Mouse (Mus musculus) megakaryocyte, embryonic 14.5 days (primary cell): ENCODE data around the gene Cnksr3. TPM values are rescaled to one million over a fixed set of nuclear protein-coding genes. Genes with fewer than 3 reads are reported as not detected.

Experiments used
- H3K27me3 ChIP-seq: replicated peaks from 2 replicates; pipeline ENCODE3; 2012; ENCODE audit warnings: inconsistent platforms
- H3K36me3 ChIP-seq: replicated peaks from 2 replicates; pipeline ENCODE3; 2012; ENCODE audit warnings: low read length, inconsistent platforms, mixed read lengths
- H3K4me1 ChIP-seq: 2 replicates; pipeline ENCODE4 v1.6.1; 2012; ENCODE audit warnings: inconsistent platforms
- H3K4me3 ChIP-seq: replicated peaks from 2 replicates; pipeline ENCODE3; 2012; ENCODE audit warnings: moderate library complexity, mild to moderate bottlenecking, inconsistent platforms
- H3K9me3 ChIP-seq: 2 replicates; pipeline ENCODE4 v1.6.1; 2012; ENCODE audit warnings: inconsistent platforms
- FLI1 ChIP-seq: IDR thresholded peaks from 2 replicates; pipeline ENCODE4 v1.6.1; 2012; ENCODE audit warnings: low read length, inconsistent platforms, mixed read lengths
- GATA1 ChIP-seq: IDR thresholded peaks from 3 replicates; pipeline ENCODE4 v1.6.1; 2012; ENCODE audit warnings: mixed read lengths, low read length, inconsistent platforms, borderline replicate concordance
- polyA plus RNA-seq: library from polyadenylated mRNA; stranded (reverse); fragments of >175 nt; gene quantifications from 2 replicates; pipeline ENCODE4 v1.2.3, GENCODE M21; 2012; ENCODE audit warnings: low replicate concordance; ENCODE audit not compliant: insufficient read depth

Cnksr3 gene
- polyA plus RNA-seq, 1 experiment = 14.8 TPM

GRCm38 (mm10) chr10:7113144-7113543 lies 98.9 kb downstream of the Cnksr3 start:
- no peak overlapping the region for H3K4me3 ChIP-seq
- peaks cover 20% of the 10 kb centered on the region for H3K9me3 ChIP-seq
- H3K4me1 ChIP-seq = peaks cover 30% of the 10 kb centered on the region
- H3K36me3 ChIP-seq = peaks cover 24% of the 10 kb centered on the region
- no peaks in the 10 kb centered on the region for H3K27me3 ChIP-seq
- TF ChIP-seq GATA1 (no peak), FLI1 (no peak)

DNA sequence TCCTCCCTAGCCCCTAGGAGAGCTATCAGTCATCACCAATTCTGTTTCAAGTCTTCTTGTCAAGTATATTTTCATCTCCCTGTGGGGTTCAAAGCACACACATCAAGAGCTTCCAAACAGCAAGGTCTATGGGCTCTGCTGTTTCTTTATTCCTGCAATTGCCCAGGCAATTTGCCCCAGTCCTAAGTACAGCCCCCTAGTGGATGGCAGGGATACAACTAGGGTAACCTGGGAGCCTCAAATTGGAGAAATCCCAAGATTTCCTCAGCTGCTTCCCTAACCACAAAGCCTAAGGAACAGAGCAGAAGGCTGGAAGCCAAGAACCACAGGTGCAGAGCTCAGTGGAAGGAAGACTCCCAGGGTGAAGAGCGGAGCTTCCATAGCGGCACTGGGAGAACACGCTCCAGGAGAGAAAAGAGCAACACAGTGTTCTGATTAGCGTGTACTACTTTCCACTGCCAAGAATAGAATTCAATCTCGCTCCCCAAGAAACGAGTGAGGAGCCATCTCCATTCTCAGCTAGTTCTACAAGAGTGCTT lies 100.5 kb downstream of the Cnksr3 start:
- peaks cover 30% of the 10 kb centered on the region for H3K9me3 ChIP-seq
- H3K4me1 ChIP-seq = peaks cover 29% of the 10 kb centered on the region
- H3K36me3 ChIP-seq = peaks cover 11% of the 10 kb centered on the region
- no peaks in the 10 kb centered on the region for H3K27me3 ChIP-seq
- no peak for TF ChIP-seq GATA1
- no peak for TF ChIP-seq FLI1
- no peak overlapping the region for H3K4me3 ChIP-seq

- TF ChIP-seq FLI1 = no peak
- H3K36me3 ChIP-seq = no peaks in the 10 kb centered on the region
- peaks cover 48% of the 10 kb centered on the region for H3K9me3 ChIP-seq
- H3K4me3 ChIP-seq = no peak overlapping the region
- no peaks in the 10 kb centered on the region for H3K27me3 ChIP-seq
- H3K4me1 ChIP-seq = no peaks in the 10 kb centered on the region
Observed at GRCm38 (mm10) chr10:7103872-7104271, 108.2 kb downstream of the Cnksr3 start.

- TF ChIP-seq FLI1 (no peak), GATA1 (no peak)
- Histone ChIP-seq H3K4me3 (no peak overlapping the region), H3K4me1 (peaks cover 10% of the 10 kb centered on the region), H3K36me3 (no peaks in the 10 kb centered on the region), H3K9me3 (peaks cover 11% of the 10 kb centered on the region), H3K27me3 (no peaks in the 10 kb centered on the region)
Observed at GRCm38 (mm10) chr10:7077971-7078370, 134.1 kb downstream of the Cnksr3 start.

- Histone ChIP-seq H3K27me3 (no peaks in the 10 kb centered on the region), H3K4me3 (no peak overlapping the region), H3K36me3 (no peaks in the 10 kb centered on the region), H3K4me1 (peaks cover 10% of the 10 kb centered on the region), H3K9me3 (peaks cover 14% of the 10 kb centered on the region)
- TF ChIP-seq GATA1 = no peak
- TF ChIP-seq FLI1 = no peak
Observed at GRCm38 (mm10) chr10:7077389-7077808, 134.6 kb downstream of the Cnksr3 start.

- Histone ChIP-seq H3K4me3 (no peak overlapping the region), H3K4me1 (peaks cover 11% of the 10 kb centered on the region), H3K36me3 (no peaks in the 10 kb centered on the region), H3K9me3 (peaks cover 14% of the 10 kb centered on the region), H3K27me3 (no peaks in the 10 kb centered on the region)
- TF ChIP-seq GATA1 (no peak), FLI1 (no peak)
Observed at GRCm38 (mm10) chr10:7076662-7077211, 135.3 kb downstream of the Cnksr3 start.

GRCm38 (mm10) chr10:7076201-7076600 lies 135.8 kb downstream of the Cnksr3 start:
- no peaks in the 10 kb centered on the region for H3K36me3 ChIP-seq
- peaks cover 14% of the 10 kb centered on the region for H3K9me3 ChIP-seq
- peaks cover 14% of the 10 kb centered on the region for H3K4me1 ChIP-seq
- no peaks in the 10 kb centered on the region for H3K27me3 ChIP-seq
- TF ChIP-seq FLI1 = no peak
- no peak for TF ChIP-seq GATA1
- H3K4me3 ChIP-seq = no peak overlapping the region

DNA sequence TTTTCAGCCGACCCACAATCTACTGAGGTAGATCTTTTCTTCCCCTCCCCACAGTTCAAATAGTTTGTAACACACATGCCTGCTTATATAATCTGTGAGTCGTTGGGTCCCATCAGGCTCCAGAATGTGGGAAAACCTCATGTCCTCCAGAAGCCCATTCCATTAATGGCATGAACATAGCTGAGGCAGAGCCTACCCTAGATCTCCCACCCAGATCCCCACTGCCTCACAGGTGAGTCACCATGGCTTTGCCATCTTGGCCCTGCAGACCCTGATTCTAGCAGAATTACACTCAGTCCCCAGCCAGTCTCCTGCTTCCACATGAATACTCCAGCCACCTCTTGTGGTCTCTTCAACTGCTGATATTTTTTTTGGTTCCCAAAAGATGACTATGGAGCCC lies 136.4 kb downstream of the Cnksr3 start:
- peaks cover 14% of the 10 kb centered on the region for H3K4me1 ChIP-seq
- TF ChIP-seq FLI1 (no peak), GATA1 (no peak)
- H3K27me3 ChIP-seq = no peaks in the 10 kb centered on the region
- H3K4me3 ChIP-seq = no peak overlapping the region
- H3K9me3 ChIP-seq = peaks cover 14% of the 10 kb centered on the region
- H3K36me3 ChIP-seq = no peaks in the 10 kb centered on the region

GRCm38 (mm10) chr10:7074231-7074630 lies 137.8 kb downstream of the Cnksr3 start:
- no peaks in the 10 kb centered on the region for H3K36me3 ChIP-seq
- H3K9me3 ChIP-seq = peaks cover 14% of the 10 kb centered on the region
- H3K27me3 ChIP-seq = no peaks in the 10 kb centered on the region
- H3K4me3 ChIP-seq = no peak overlapping the region
- TF ChIP-seq GATA1 (no peak), FLI1 (no peak)
- peaks cover 14% of the 10 kb centered on the region for H3K4me1 ChIP-seq

GRCm38 (mm10) chr10:7070924-7071323 lies 141.1 kb downstream of the Cnksr3 start:
- no peaks in the 10 kb centered on the region for H3K36me3 ChIP-seq
- H3K4me3 ChIP-seq = no peak overlapping the region
- H3K9me3 ChIP-seq = peaks cover 14% of the 10 kb centered on the region
- H3K27me3 ChIP-seq = no peaks in the 10 kb centered on the region
- TF ChIP-seq FLI1 = no peak
- H3K4me1 ChIP-seq = peaks cover 10% of the 10 kb centered on the region
